16 mouse cellular contexts compared by ENCODE assay signal in genomic region chr8:21885321-21885720, GRCm38 (mm10). TPM values are rescaled to one million over a fixed set of nuclear protein-coding genes. Genes with fewer than 3 reads are reported as not detected.
"Had no signal": no experiment of that assay in that cellular context is flagged by ENCODE, and none has a peak within 500 bp of the region (broad histone marks: within the 10 kb centered on the region; RNA-seq: fewer than 3 reads in every experiment).

Gene Defb9, minus strand, starts transcription at chr8:21885421.

RNA-seq across cellular contexts. Expression of gene Defb9, which starts in this region (rescaled TPM):
- polyA plus RNA-seq: frontal cortex, adult 2 months; heart, adult 2 months; heart, embryonic 11.5 days; heart, embryonic 13.5 days; heart, embryonic 15.5 days; heart, postnatal 0 days; hindbrain, embryonic 11.5 days; intestine, embryonic 14.5 days; intestine, embryonic 16.5 days; kidney, embryonic 15.5 days; kidney, postnatal 0 days; limb, embryonic 10.5 days; limb, embryonic 12.5 days; limb, embryonic 14.5 days; liver, embryonic 11.5 days; liver, embryonic 13.5 days had no signal
